Mouse (Mus musculus) MEL (cell line): ENCODE results near the gene Gm10803. TPM values are rescaled to one million over a fixed set of nuclear protein-coding genes. Genes with fewer than 3 reads are reported as not detected.

Experiments used
- DNase-seq: peaks from one replicate; pipeline ENCODE4 v3.0.0; 2011; ENCODE audit warnings: low read depth, low spot score
- H3K27ac ChIP-seq: 2 replicates; pipeline ENCODE4 v1.5.1; 2012; ENCODE audit warnings: low read depth, mild to moderate bottlenecking, control low read depth, low read length, moderate library complexity; ENCODE audit not compliant: control insufficient read depth
- H3K27me3 ChIP-seq, 2 experiments: fragments of 150-350 bp in 1 of 2; sonication (generic) in 1 of 2; 2 replicates each; pipeline ENCODE4 v1.6.1; 2012; ENCODE audit warnings: low read length in 2 of 2, mild to moderate bottlenecking in 2 of 2, improper control_type of control experiment in 1 of 2, moderate library complexity in 1 of 2; ENCODE audit not compliant: insufficient read depth in 2 of 2, control insufficient read depth in 1 of 2
- H3K36me3 ChIP-seq, 2 experiments: 2 replicates each; pipeline ENCODE4 v1.6.1; 2012 to 2014; ENCODE audit warnings: low read length in 2 of 2, improper control_type of control experiment in 1 of 2, inconsistent platforms in 1 of 2, mild to moderate bottlenecking in 1 of 2; ENCODE audit not compliant: insufficient read depth in 2 of 2, control insufficient read depth in 1 of 2
- H3K4me1 ChIP-seq, 2 experiments: fragments of 150-350 bp in 1 of 2; sonication (generic) in 1 of 2; 2 replicates each; pipeline ENCODE4 v1.6.1; 2012; ENCODE audit warnings: low read length in 2 of 2, improper control_type of control experiment in 1 of 2, mild to moderate bottlenecking in 1 of 2; ENCODE audit not compliant: insufficient read depth in 2 of 2, control insufficient read depth in 1 of 2
- H3K4me3 ChIP-seq, 2 experiments: fragments of 150-350 bp in 1 of 2; sonication (generic) in 1 of 2; 2 replicates each; pipeline ENCODE4 v1.5.1; 2012; ENCODE audit warnings: low read depth in 2 of 2, low read length in 2 of 2, mild to moderate bottlenecking in 2 of 2, moderate library complexity in 2 of 2, control low read depth in 1 of 2, improper control_type of control experiment in 1 of 2; ENCODE audit not compliant: control insufficient read depth in 1 of 2, insufficient read depth in 1 of 2
- H3K79me2 ChIP-seq: 2 replicates; pipeline ENCODE4 v1.6.1; 2012; ENCODE audit warnings: mild to moderate bottlenecking, low read length, moderate library complexity; ENCODE audit not compliant: control insufficient read depth, poor library complexity, insufficient read depth
- H3K9ac ChIP-seq: 2 replicates; pipeline ENCODE4 v1.6.1; 2012; ENCODE audit warnings: low read depth, mild to moderate bottlenecking, control low read depth, low read length, moderate library complexity; ENCODE audit not compliant: control insufficient read depth, poor library complexity, severe bottlenecking
- H3K9me3 ChIP-seq: fragments of 150-350 bp; sonication (generic); replicated peaks from 2 replicates; pipeline ENCODE4 v1.6.1; 2012; ENCODE audit warnings: mild to moderate bottlenecking, low read length, improper control_type of control experiment, moderate library complexity; ENCODE audit not compliant: insufficient read depth
- CHD1 ChIP-seq: IDR thresholded peaks from 2 replicates; pipeline ENCODE4 v1.6.1; 2012; ENCODE audit warnings: low read depth, mild to moderate bottlenecking, inconsistent platforms, low read length, improper control_type of control experiment
- CHD2 ChIP-seq: IDR thresholded peaks from 2 replicates; pipeline ENCODE4 v1.6.1; 2011; ENCODE audit warnings: low read length, improper control_type of control experiment
- CTCF ChIP-seq, 3 experiments: IDR thresholded peaks in 2 of 3; conservative IDR thresholded peaks in 1 of 3; 2 replicates each; pipeline ENCODE4 v1.5.1; 2011 to 2012; ENCODE audit warnings: low read length in 3 of 3, low read depth in 2 of 3, mild to moderate bottlenecking in 2 of 3, improper control_type of control experiment in 1 of 3, inconsistent platforms in 1 of 3, mixed read lengths in 1 of 3, moderate library complexity in 1 of 3; ENCODE audit not compliant: control insufficient read depth in 1 of 3, insufficient read depth in 1 of 3, poor library complexity in 1 of 3, severe bottlenecking in 1 of 3
- EP300 ChIP-seq, 2 experiments: IDR thresholded peaks; 2 replicates each; pipeline ENCODE4 v1.6.1; 2011; ENCODE audit warnings: improper control_type of control experiment in 2 of 2, low read length in 2 of 2, low read depth in 1 of 2, mild to moderate bottlenecking in 1 of 2
- ETS1 ChIP-seq: IDR thresholded peaks from 2 replicates; pipeline ENCODE4 v1.6.1; 2012; ENCODE audit warnings: low read depth, mild to moderate bottlenecking, inconsistent platforms, low read length, improper control_type of control experiment, moderate library complexity
- GABPA ChIP-seq: IDR thresholded peaks from 2 replicates; pipeline ENCODE4 v1.6.1; 2012; ENCODE audit warnings: low read depth, mild to moderate bottlenecking, inconsistent platforms, low read length, improper control_type of control experiment, moderate library complexity
- GATA1 ChIP-seq: IDR thresholded peaks from 2 replicates; pipeline ENCODE4 v1.6.1; 2011; ENCODE audit warnings: low read depth, low read length, improper control_type of control experiment
- HCFC1 ChIP-seq: IDR thresholded peaks from 2 replicates; pipeline ENCODE4 v1.6.1; 2012; ENCODE audit warnings: low read depth, mild to moderate bottlenecking, inconsistent platforms, low read length, improper control_type of control experiment, moderate library complexity
- JUND ChIP-seq: IDR thresholded peaks from 2 replicates; pipeline ENCODE4 v1.6.1; 2011; ENCODE audit warnings: low read depth, mild to moderate bottlenecking, improper control_type of control experiment, low read length
- KAT2A ChIP-seq: conservative IDR thresholded peaks from 2 replicates; pipeline ENCODE4 v1.6.1; 2012; ENCODE audit warnings: low read depth, low read length, improper control_type of control experiment, inconsistent platforms
- MAFK ChIP-seq: IDR thresholded peaks from 2 replicates; pipeline ENCODE4 v1.6.1; 2011; ENCODE audit warnings: low read depth, mild to moderate bottlenecking, low read length, improper control_type of control experiment, borderline replicate concordance
- MAZ ChIP-seq: IDR thresholded peaks from 2 replicates; pipeline ENCODE4 v1.6.1; 2012; ENCODE audit warnings: low read depth, mild to moderate bottlenecking, inconsistent platforms, low read length, improper control_type of control experiment
- MXI1 ChIP-seq: IDR thresholded peaks from 2 replicates; pipeline ENCODE4 v1.6.1; 2011; ENCODE audit warnings: mild to moderate bottlenecking, low read depth, low read length, improper control_type of control experiment
- NRF1 ChIP-seq: IDR thresholded peaks from 2 replicates; pipeline ENCODE4 v1.6.1; 2014; ENCODE audit warnings: low read depth, mild to moderate bottlenecking, inconsistent platforms, low read length, improper control_type of control experiment, moderate library complexity; ENCODE audit not compliant: poor library complexity, insufficient read depth, severe bottlenecking
- POLR2A ChIP-seq, 2 experiments: IDR thresholded peaks; 2 replicates each; pipeline ENCODE4 v1.6.1; 2011 to 2012; ENCODE audit warnings: low read length in 2 of 2, mild to moderate bottlenecking in 2 of 2, control low read depth in 1 of 2, improper control_type of control experiment in 1 of 2, low read depth in 1 of 2, moderate library complexity in 1 of 2; ENCODE audit not compliant: control insufficient read depth in 1 of 2, insufficient read depth in 1 of 2, poor library complexity in 1 of 2
- POLR2AphosphoS5 ChIP-seq: IDR thresholded peaks from 2 replicates; pipeline ENCODE4 v1.6.1; 2012; ENCODE audit warnings: low read depth, borderline replicate concordance, mild to moderate bottlenecking, inconsistent platforms, low read length, moderate library complexity, mixed read lengths
- RAD21 ChIP-seq: IDR thresholded peaks from 2 replicates; pipeline ENCODE4 v1.6.1; 2011; ENCODE audit warnings: mild to moderate bottlenecking, low read depth, low read length, improper control_type of control experiment
- RCOR1 ChIP-seq: IDR thresholded peaks from 2 replicates; pipeline ENCODE4 v1.6.1; 2012; ENCODE audit warnings: low read depth, mild to moderate bottlenecking, inconsistent platforms, low read length, improper control_type of control experiment
- SMC3 ChIP-seq: IDR thresholded peaks from 2 replicates; pipeline ENCODE4 v1.6.1; 2011; ENCODE audit warnings: low read depth, low read length, improper control_type of control experiment
- TAL1 ChIP-seq: IDR thresholded peaks from 2 replicates; pipeline ENCODE4 v1.6.1; 2012; ENCODE audit warnings: mild to moderate bottlenecking, inconsistent platforms, low read length, moderate library complexity, mixed read lengths
- UBTF ChIP-seq: IDR thresholded peaks from 2 replicates; pipeline ENCODE4 v1.6.1; 2012; ENCODE audit warnings: low read depth, mild to moderate bottlenecking, inconsistent platforms, low read length, improper control_type of control experiment, moderate library complexity, borderline replicate concordance; ENCODE audit not compliant: insufficient read depth
- USF2 ChIP-seq, 2 experiments: IDR thresholded peaks; 2 replicates each; pipeline ENCODE4 v1.6.1; 2011 to 2012; ENCODE audit warnings: improper control_type of control experiment in 2 of 2, low read length in 2 of 2, borderline replicate concordance in 1 of 2, inconsistent platforms in 1 of 2, low read depth in 1 of 2, mild to moderate bottlenecking in 1 of 2; ENCODE audit not compliant: insufficient read depth in 1 of 2
- ZKSCAN1 ChIP-seq: IDR thresholded peaks from 2 replicates; pipeline ENCODE4 v1.6.1; 2012; ENCODE audit warnings: low read depth, mild to moderate bottlenecking, inconsistent platforms, low read length, improper control_type of control experiment, moderate library complexity
- ZNF384 ChIP-seq: IDR thresholded peaks from 2 replicates; pipeline ENCODE4 v1.6.1; 2012; ENCODE audit warnings: low read depth, mild to moderate bottlenecking, inconsistent platforms, low read length, improper control_type of control experiment
- polyA plus RNA-seq, 2 experiments: library from polyadenylated mRNA; stranded (reverse) in 1 of 2; unstranded in 1 of 2; fragments of >175 nt in 1 of 2; fragments of >200 nt in 1 of 2; gene quantifications; 2 replicates each; pipeline versions ENCODE4 v1.2.1 to v1.2.4; 2012; ENCODE audit warnings: low replicate concordance in 2 of 2, low read depth in 1 of 2; ENCODE audit not compliant: insufficient read length in 2 of 2, insufficient read depth in 1 of 2, missing spikeins in 1 of 2
- total RNA-seq: library from RNA; depleted of rRNA; stranded (reverse); fragments of 300-350 nt; gene quantifications from 2 replicates; pipeline ENCODE4 v1.2.3, GENCODE M21; 2012

The Gm10803 gene
- total and polyA plus RNA-seq, 3 experiments = not detected

GRCm38 (mm10) chr2:93538140-93538539 is 22.2 kb upstream of the Gm10803 start:
- Histone ChIP-seq H3K36me3 (no peaks in the 10 kb centered on the region), H3K9ac (no peak overlapping the region), H3K79me2 (no peaks in the 10 kb centered on the region), H3K9me3 (no peaks in the 10 kb centered on the region), H3K27ac (no peak overlapping the region), H3K4me3 (no peak overlapping the region), H3K27me3 (peaks cover 2 to 6% of the 10 kb centered on the region in 2 experiments; a peak in 3 of 4 replicates), H3K4me1 (no peaks in the 10 kb centered on the region)
- no peak for DNase-seq
- TF ChIP-seq RCOR1 (no peak), TAL1 (no peak), SMC3 (no peak), GATA1 (no peak), MXI1 (no peak), USF2 (IDR thresholded peaks at IDR 0.05; ENCODE audit: borderline replicate concordance in 1 of 2, insufficient read depth in 1 of 2, low read depth in 1 of 2, low read length in 2 of 2) (no peak), HCFC1 (no peak), MAFK (no peak), ETS1 (no peak), UBTF (no peak), MAZ (no peak)

DNA sequence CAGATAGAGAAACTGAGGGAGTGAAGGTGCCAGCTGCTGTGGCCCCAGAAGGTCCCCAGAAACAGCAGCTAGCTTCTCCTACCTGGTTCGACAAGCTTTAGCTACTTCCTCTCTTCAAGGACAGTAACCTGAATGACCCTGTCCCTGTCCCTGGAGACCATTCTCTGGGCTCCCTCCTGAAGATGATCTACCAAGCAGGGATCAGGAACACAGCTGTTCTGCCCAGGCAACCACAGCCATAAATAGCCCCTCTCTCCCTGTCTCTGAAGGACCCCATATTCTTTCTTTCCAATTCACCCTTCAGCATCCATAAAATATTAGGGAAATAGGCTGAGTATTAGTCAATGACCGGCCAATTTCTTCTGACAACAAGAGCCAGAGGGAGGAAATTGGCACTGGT is 18.6 kb upstream of the Gm10803 start:
- no peak overlapping the region for H3K9ac ChIP-seq
- no peak for DNase-seq
- no peaks in the 10 kb centered on the region for H3K79me2 ChIP-seq
- H3K4me3 ChIP-seq = no peak overlapping the region
- H3K9me3 ChIP-seq = no peaks in the 10 kb centered on the region
- no peak overlapping the region for H3K27ac ChIP-seq
- no peaks in the 10 kb centered on the region for H3K36me3 ChIP-seq
- no peak for TF ChIP-seq CTCF (IDR thresholded peaks at IDR 0.05 in 2 of 3, conservative IDR thresholded peaks at IDR 0.05 in 1 of 3; ENCODE audit: control insufficient read depth in 1 of 3, insufficient read depth in 1 of 3, low read depth in 2 of 3, low read length in 3 of 3, poor library complexity in 1 of 3, severe bottlenecking in 1 of 3)
- no peaks in the 10 kb centered on the region for H3K4me1 ChIP-seq
- peaks cover 2 to 4% of the 10 kb centered on the region in 2 experiments; a peak in 3 of 4 replicates for H3K27me3 ChIP-seq

DNA sequence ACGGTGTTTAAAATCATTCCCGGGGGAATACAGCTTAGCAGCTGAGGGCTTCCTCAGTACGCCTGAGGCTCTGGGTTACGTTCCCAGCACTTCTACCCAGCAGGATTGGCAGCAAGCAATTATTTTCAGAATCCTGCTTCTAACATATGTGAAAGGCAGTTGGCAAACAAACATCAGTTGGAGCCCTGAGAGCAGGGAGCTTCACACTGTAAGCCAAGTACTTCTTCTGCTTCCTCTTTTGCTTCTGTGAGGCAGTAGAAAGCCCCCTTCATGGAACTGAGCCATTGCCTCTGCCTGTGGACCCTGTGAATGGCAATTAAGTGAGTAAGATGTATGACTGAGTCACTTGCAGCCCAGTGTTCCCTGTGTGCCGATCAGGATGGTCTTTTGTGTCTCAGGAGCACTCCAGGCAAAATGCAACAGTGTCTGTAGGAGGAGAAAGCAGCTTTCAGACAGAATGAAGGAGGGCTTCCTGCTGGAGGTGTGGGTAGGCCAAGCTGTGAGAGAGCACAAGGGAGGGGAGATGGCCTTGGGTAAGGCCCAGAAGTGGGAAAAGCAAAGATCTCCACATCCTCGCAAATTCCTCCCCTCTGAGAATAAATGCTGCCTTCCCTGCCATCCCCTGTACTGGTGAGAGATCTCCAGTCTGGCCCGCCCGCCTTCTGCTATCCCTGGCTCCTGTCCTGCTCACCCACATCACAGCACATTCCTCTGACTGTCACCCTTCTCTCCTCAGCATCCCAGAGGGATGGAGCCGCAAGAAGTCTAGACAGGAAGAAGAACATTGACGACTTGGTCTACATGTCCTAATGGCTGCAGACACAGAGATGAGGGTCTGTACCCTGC is 7.5 kb upstream of the Gm10803 start:
- no peaks in the 10 kb centered on the region for H3K9me3 ChIP-seq
- DNase-seq = no peak
- H3K79me2 ChIP-seq = no peaks in the 10 kb centered on the region
- H3K27me3 ChIP-seq = peaks cover 8 to 22% of the 10 kb centered on the region in 2 experiments; a peak in 3 of 4 replicates
- no peak overlapping the region for H3K27ac ChIP-seq
- no peak overlapping the region for H3K4me3 ChIP-seq
- no peak overlapping the region for H3K9ac ChIP-seq
- H3K36me3 ChIP-seq = no peaks in the 10 kb centered on the region
- H3K4me1 ChIP-seq = no peaks in the 10 kb centered on the region
- TF ChIP-seq CHD1 (no peak), RAD21 (no peak), ZNF384 (no peak), MAZ (no peak), ZKSCAN1 (no peak), KAT2A (no peak), JUND (no peak), POLR2A (IDR thresholded peaks at IDR 0.05; ENCODE audit: control insufficient read depth in 1 of 2, insufficient read depth in 1 of 2, low read depth in 1 of 2, low read length in 2 of 2, poor library complexity in 1 of 2) (no peak), GABPA (no peak), GATA1 (no peak), CTCF (IDR thresholded peaks at IDR 0.05 in 2 of 3, conservative IDR thresholded peaks at IDR 0.05 in 1 of 3; ENCODE audit: control insufficient read depth in 1 of 3, insufficient read depth in 1 of 3, low read depth in 2 of 3, low read length in 3 of 3, poor library complexity in 1 of 3, severe bottlenecking in 1 of 3) (no peak), NRF1 (no peak), TAL1 (no peak), EP300 (IDR thresholded peaks at IDR 0.05; ENCODE audit: low read depth in 1 of 2, low read length in 2 of 2) (no peak), CHD2 (no peak), POLR2AphosphoS5 (no peak), MXI1 (no peak)
